Mouse (Mus musculus): ENCODE data around the gene 1700025G04Rik. TPM values are rescaled to one million over a fixed set of nuclear protein-coding genes. Genes with fewer than 3 reads are reported as not detected.

The 1700025G04Rik gene
- total and polyA plus RNA-seq, 3 experiments: 1.5 to 19.5 (median 12.8) TPM

DNA sequence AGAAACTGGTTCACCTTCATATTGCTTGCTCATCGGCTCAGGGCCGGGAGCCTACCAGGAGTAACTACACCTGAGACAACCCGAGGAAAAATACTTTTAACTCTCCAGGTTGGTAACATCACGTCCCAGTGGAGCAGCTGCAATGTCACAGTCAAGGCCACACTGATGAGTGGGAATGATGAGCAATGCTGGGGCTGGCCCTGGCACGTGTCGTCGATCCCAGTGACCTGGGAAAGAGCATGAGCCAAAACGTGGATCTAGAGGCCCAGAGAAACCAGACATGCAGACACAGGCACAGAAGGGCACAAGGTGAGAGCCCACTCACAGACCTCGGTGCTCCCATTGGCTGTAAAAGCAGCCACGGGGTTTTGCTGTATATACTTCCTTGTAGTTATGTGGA is 202.8 kb downstream of the 1700025G04Rik start:
- Histone ChIP-seq H3K9ac (ENCODE audit: insufficient read depth, low read depth) (no peak overlapping the region), H3K4me2 (ENCODE audit: insufficient read depth, low read depth, poor library complexity, severe bottlenecking) (no peak overlapping the region), H3K27ac (ENCODE audit: insufficient read depth, low read depth) (no peak overlapping the region), H3K79me2 (replicated peaks; ENCODE audit: control insufficient read depth, extremely low read depth, insufficient read depth, poor library complexity, severe bottlenecking) (no peaks in the 10 kb centered on the region), H3K9me3 (replicated peaks; ENCODE audit: low read length) (no peaks in the 10 kb centered on the region), H3K4me3 (replicated peaks in 1 of 3; ENCODE audit: low read depth in 2 of 3, low read length in 2 of 3, poor library complexity in 1 of 3) (no peak overlapping the region), H3K36me3 (replicated peaks in 1 of 2; ENCODE audit: control insufficient read depth in 1 of 2, insufficient read depth in 1 of 2, low read length in 1 of 2) (peaks cover 0 to 3% of the 10 kb centered on the region in 2 experiments), H3K4me1 (ENCODE audit: control insufficient read depth in 1 of 2, insufficient read depth in 2 of 2) (peaks cover 0 to 5% of the 10 kb centered on the region in 2 experiments; a peak in 1 of 4 replicates), H3K27me3 (replicated peaks) (no peaks in the 10 kb centered on the region)
- DNase-seq (ENCODE audit: extremely low read depth): no peak
- dilution Hi-C loops (cut with MboI; ENCODE audit: extremely low pct_ligation_motif_present, extremely low pct_unique_long_range_greater_than_20kb, low sequenced_read_pairs) (no loop called here), in situ Hi-C loops (cut with MboI; ENCODE audit: low pct_ligation_motif_present, low pct_unique_long_range_greater_than_20kb, low sequenced_read_pairs) (no loop called here)
- no peak for TF ChIP-seq MEF2A (IDR thresholded peaks at IDR 0.05; ENCODE audit: borderline replicate concordance, low read depth, low read length)

- DNase-seq (ENCODE audit: extremely low read depth): no peak
- H3K4me1 ChIP-seq (ENCODE audit: control insufficient read depth in 1 of 2, insufficient read depth in 2 of 2): peaks cover 0 to 8% of the 10 kb centered on the region in 2 experiments; a peak in 1 of 4 replicates
- dilution Hi-C loops (cut with MboI; ENCODE audit: extremely low pct_ligation_motif_present, extremely low pct_unique_long_range_greater_than_20kb, low sequenced_read_pairs): no loop called here
- H3K79me2 ChIP-seq (replicated peaks; ENCODE audit: control insufficient read depth, extremely low read depth, insufficient read depth, poor library complexity, severe bottlenecking): no peaks in the 10 kb centered on the region
- no peak overlapping the region for H3K27ac ChIP-seq (ENCODE audit: insufficient read depth, low read depth)
- no peak overlapping the region for H3K4me2 ChIP-seq (ENCODE audit: insufficient read depth, low read depth, poor library complexity, severe bottlenecking)
- H3K4me3 ChIP-seq (replicated peaks in 1 of 3; ENCODE audit: low read depth in 2 of 3, low read length in 2 of 3, poor library complexity in 1 of 3): no peak overlapping the region
- TF ChIP-seq KAT2A (IDR thresholded peaks at IDR 0.05; ENCODE audit: insufficient replicate concordance, low read length) (no peak), MAZ (IDR thresholded peaks at IDR 0.05; ENCODE audit: low read depth, low read length) (no peak), PAX5 (IDR thresholded peaks at IDR 0.05; ENCODE audit: low read length) (no peak), EP300 (IDR thresholded peaks at IDR 0.05; ENCODE audit: low read length) (no peak), SMC3 (IDR thresholded peaks at IDR 0.05; ENCODE audit: low read depth, low read length) (no peak), SIN3A (IDR thresholded peaks at IDR 0.05; ENCODE audit: low read length) (no peak), TBP (conservative IDR thresholded peaks at IDR 0.05; ENCODE audit: low read depth, low read length) (no peak), POLR2AphosphoS2 (IDR thresholded peaks at IDR 0.05; ENCODE audit: low read depth, low read length) (no peak), ETS1 (conservative IDR thresholded peaks at IDR 0.05; ENCODE audit: low read depth, low read length) (no peak), ZC3H11A (IDR thresholded peaks at IDR 0.05; ENCODE audit: low read depth, low read length) (no peak), UBTF (IDR thresholded peaks at IDR 0.05; ENCODE audit: low read depth, low read length) (no peak), E2F4 (IDR thresholded peaks at IDR 0.05; ENCODE audit: insufficient replicate concordance, low read depth, low read length) (no peak), NELFE (IDR thresholded peaks at IDR 0.05; ENCODE audit: low read depth, low read length) (no peak)
- H3K9me3 ChIP-seq (replicated peaks; ENCODE audit: low read length): no peaks in the 10 kb centered on the region
- peaks cover 0 to 3% of the 10 kb centered on the region in 2 experiments for H3K36me3 ChIP-seq (replicated peaks in 1 of 2; ENCODE audit: control insufficient read depth in 1 of 2, insufficient read depth in 1 of 2, low read length in 1 of 2)
- no peaks in the 10 kb centered on the region for H3K27me3 ChIP-seq (replicated peaks)
- H3K9ac ChIP-seq (ENCODE audit: insufficient read depth, low read depth): no peak overlapping the region
- in situ Hi-C loops (cut with MboI; ENCODE audit: low pct_ligation_motif_present, low pct_unique_long_range_greater_than_20kb, low sequenced_read_pairs): no loop called here
Observed at GRCm38 (mm10) chr1:151886171-151886570, 203.8 kb downstream of the 1700025G04Rik start.

DNA sequence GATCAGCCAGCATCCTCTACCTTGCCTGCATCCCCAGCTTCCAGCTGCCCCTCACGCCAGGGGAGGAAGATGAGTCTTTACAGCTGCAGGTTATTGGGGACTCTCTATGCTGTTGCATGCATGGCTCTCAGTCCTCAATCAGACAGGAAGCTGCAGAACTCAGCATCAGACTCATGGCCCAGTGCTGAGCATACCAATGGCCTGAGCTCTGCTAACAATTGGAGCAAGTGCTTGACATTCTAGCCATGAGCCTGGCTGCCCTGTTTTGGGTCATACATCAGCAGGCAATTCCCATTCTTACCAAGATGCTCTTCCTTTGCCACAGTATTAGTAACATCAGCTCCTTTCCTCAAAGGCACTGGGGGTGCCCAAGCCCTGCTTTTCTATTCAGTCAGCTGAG is 208.7 kb downstream of the 1700025G04Rik start:
- no peak for DNase-seq (ENCODE audit: extremely low read depth)
- H3K27ac ChIP-seq (ENCODE audit: insufficient read depth, low read depth): no peak overlapping the region
- no peak overlapping the region for H3K9ac ChIP-seq (ENCODE audit: insufficient read depth, low read depth)
- in situ Hi-C loops (cut with MboI; ENCODE audit: low pct_ligation_motif_present, low pct_unique_long_range_greater_than_20kb, low sequenced_read_pairs) (no loop called here), dilution Hi-C loops (cut with MboI; ENCODE audit: extremely low pct_ligation_motif_present, extremely low pct_unique_long_range_greater_than_20kb, low sequenced_read_pairs) (no loop called here)
- no peaks in the 10 kb centered on the region for H3K79me2 ChIP-seq (replicated peaks; ENCODE audit: control insufficient read depth, extremely low read depth, insufficient read depth, poor library complexity, severe bottlenecking)
- no peaks in the 10 kb centered on the region for H3K36me3 ChIP-seq (replicated peaks in 1 of 2; ENCODE audit: control insufficient read depth in 1 of 2, insufficient read depth in 1 of 2, low read length in 1 of 2)
- H3K27me3 ChIP-seq (replicated peaks): no peaks in the 10 kb centered on the region
- H3K4me3 ChIP-seq (replicated peaks in 1 of 3; ENCODE audit: low read depth in 2 of 3, low read length in 2 of 3, poor library complexity in 1 of 3): no peak overlapping the region
- H3K4me2 ChIP-seq (ENCODE audit: insufficient read depth, low read depth, poor library complexity, severe bottlenecking): no peak overlapping the region
- no peaks in the 10 kb centered on the region for H3K9me3 ChIP-seq (replicated peaks; ENCODE audit: low read length)
- H3K4me1 ChIP-seq (ENCODE audit: control insufficient read depth in 1 of 2, insufficient read depth in 2 of 2): peaks cover 0 to 8% of the 10 kb centered on the region in 2 experiments; a peak in 1 of 4 replicates
- TF ChIP-seq RCOR1 (conservative IDR thresholded peaks at IDR 0.05; ENCODE audit: low read depth, low read length) (no peak), RAD21 (IDR thresholded peaks at IDR 0.05; ENCODE audit: low read depth, low read length) (no peak), MAFK (IDR thresholded peaks at IDR 0.05; ENCODE audit: insufficient replicate concordance, low read length) (no peak), ZMIZ1 (IDR thresholded peaks at IDR 0.05; ENCODE audit: low read depth, low read length) (no peak), ETS1 (conservative IDR thresholded peaks at IDR 0.05; ENCODE audit: low read depth, low read length) (no peak), CHD2 (IDR thresholded peaks at IDR 0.05; ENCODE audit: low read length) (no peak), PAX5 (IDR thresholded peaks at IDR 0.05; ENCODE audit: low read length) (no peak), IRF4 (IDR thresholded peaks at IDR 0.05; ENCODE audit: low read depth, low read length) (no peak), TBP (conservative IDR thresholded peaks at IDR 0.05; ENCODE audit: low read depth, low read length) (no peak), BHLHE40 (IDR thresholded peaks at IDR 0.05; ENCODE audit: low read depth, low read length) (no peak), MEF2A (IDR thresholded peaks at IDR 0.05; ENCODE audit: borderline replicate concordance, low read depth, low read length) (no peak), E2F4 (IDR thresholded peaks at IDR 0.05; ENCODE audit: insufficient replicate concordance, low read depth, low read length) (no peak), JUND (conservative IDR thresholded peaks at IDR 0.05; ENCODE audit: low read depth, low read length) (no peak), HCFC1 (IDR thresholded peaks at IDR 0.05; ENCODE audit: low read depth, low read length) (no peak), ZKSCAN1 (IDR thresholded peaks at IDR 0.05; ENCODE audit: borderline replicate concordance, low read depth, low read length) (no peak), TCF12 (IDR thresholded peaks at IDR 0.05; ENCODE audit: low read depth, low read length) (no peak), NRF1 (IDR thresholded peaks at IDR 0.05; ENCODE audit: low read depth, low read length) (no peak)
